Mouse (Mus musculus) lung, embryonic 15.5 days (tissue): ENCODE results near the gene Tmem179b. TPM values are rescaled to one million over a fixed set of nuclear protein-coding genes. Genes with fewer than 3 reads are reported as not detected.

Experiments used
- ATAC-seq: fragments of 200-750 bp; cut with Nextera tagmentation; 2 replicates; pipeline ENCODE4 v1.8.0; 2017; ENCODE audit warnings: moderate number of reproducible peaks, borderline replicate concordance; ENCODE audit not compliant: low FRiP score, low TSS enrichment; ENCODE audit errors: extremely low read depth
- H3K27ac ChIP-seq: fragments of 300-500 bp; sonication (generic); 2 replicates; pipeline ENCODE4 v1.5.1; 2015; ENCODE audit warnings: moderate library complexity, mild to moderate bottlenecking, inconsistent platforms
- H3K27me3 ChIP-seq: fragments of 300-500 bp; sonication (generic); 2 replicates; pipeline ENCODE4 v1.6.1; 2015; ENCODE audit warnings: inconsistent platforms
- H3K36me3 ChIP-seq: fragments of 300-500 bp; sonication (generic); 2 replicates; pipeline ENCODE4 v1.6.1; 2015; ENCODE audit warnings: inconsistent platforms
- H3K4me1 ChIP-seq: fragments of 300-500 bp; sonication (generic); 2 replicates; pipeline ENCODE4 v1.6.1; 2015; ENCODE audit warnings: inconsistent platforms
- H3K4me2 ChIP-seq: fragments of 300-500 bp; sonication (generic); 2 replicates; pipeline ENCODE4 v1.6.1; 2015; ENCODE audit warnings: inconsistent platforms, mild to moderate bottlenecking, moderate library complexity
- H3K4me3 ChIP-seq: fragments of 300-500 bp; sonication (generic); 2 replicates; pipeline ENCODE4 v1.5.1; 2015; ENCODE audit warnings: mild to moderate bottlenecking, inconsistent platforms
- H3K9ac ChIP-seq: fragments of 300-500 bp; sonication (generic); 2 replicates; pipeline ENCODE4 v1.6.1; 2015; ENCODE audit warnings: inconsistent platforms
- H3K9me3 ChIP-seq: fragments of 300-500 bp; sonication (generic); 2 replicates; pipeline ENCODE4 v1.6.1; 2016; ENCODE audit warnings: inconsistent platforms
- WGBS: fragments of 180-500 bp; shearing (Covaris S2); methylation state at CpG from one replicate; pipeline ENCODE4 v1.1.7; 2015; 5-methylcytosine and 5-hydroxymethylcytosine counted together
- polyA plus RNA-seq: library from polyadenylated mRNA; unstranded; fragments of >200 nt; fragmentation: Nextera tagmentation; extraction: Ambion mirVana; gene quantifications from 2 replicates; pipeline ENCODE4 v1.2.1, GENCODE M21; 2015

The Tmem179b gene
- polyA plus RNA-seq, 1 experiment from 2014 or later, result 81.3 TPM

DNA sequence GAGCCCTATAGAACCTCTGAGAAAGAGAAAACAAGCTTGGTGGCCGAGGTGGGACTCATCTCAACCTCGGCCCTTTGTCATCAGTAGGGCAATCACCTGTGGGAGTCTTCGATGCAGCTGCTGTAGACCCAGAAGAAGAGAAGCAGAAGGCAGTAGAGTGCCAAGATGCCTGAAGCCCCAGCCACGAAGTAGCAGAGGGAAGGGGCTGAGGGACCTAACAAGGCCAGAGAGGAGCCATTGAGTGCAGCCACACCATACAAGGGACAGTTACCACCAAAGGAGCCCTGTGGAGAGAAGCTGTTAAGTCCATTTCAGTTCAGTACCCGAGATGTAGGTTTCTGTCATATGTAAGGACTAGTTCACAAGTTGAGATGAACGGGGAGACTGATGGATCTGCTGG, 858 bp downstream of the Tmem179b start:
- 42% methylated on average over 6 of the region's 6 CpGs for WGBS
- Histone ChIP-seq H3K9me3 (no peaks in the 10 kb centered on the region), H3K4me1 (peaks cover 32% of the 10 kb centered on the region), H3K4me2 (peak overlapping the region; percentile 87), H3K27ac (peak overlapping the region; percentile 99), H3K36me3 (peaks cover 30% of the 10 kb centered on the region), H3K27me3 (no peaks in the 10 kb centered on the region), H3K9ac (peak overlapping the region; percentile 93), H3K4me3 (peak overlapping the region; percentile 67)
- no peak for ATAC-seq

DNA sequence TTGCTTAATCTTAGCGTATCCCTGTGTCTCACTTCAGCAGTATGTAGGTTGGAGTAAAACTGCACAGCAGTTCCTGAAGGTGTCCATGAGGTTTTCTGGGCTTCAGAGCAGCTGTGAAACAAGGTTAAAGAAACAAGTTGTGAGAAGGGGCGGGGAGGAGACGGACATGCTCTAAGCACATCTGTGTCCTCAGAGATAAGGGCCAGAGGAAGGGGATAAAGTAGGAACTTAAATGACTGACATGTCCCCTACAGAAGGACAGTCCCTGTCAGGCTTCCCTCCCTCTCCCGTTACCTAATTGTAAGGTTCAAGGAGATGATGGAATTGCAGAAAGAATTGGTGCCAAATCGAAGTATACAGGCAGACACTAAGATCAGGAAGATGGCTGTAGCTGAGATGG, 1.3 kb downstream of the Tmem179b start:
- Histone ChIP-seq H3K9me3 (no peaks in the 10 kb centered on the region), H3K9ac (peak overlapping the region; percentile 93), H3K4me2 (peak overlapping the region; percentile 87), H3K27ac (peak overlapping the region; percentile 99; the same call in 1 of the 2 replicates), H3K4me3 (peak overlapping the region; percentile 67), H3K4me1 (peaks cover 32% of the 10 kb centered on the region), H3K36me3 (peaks cover 32% of the 10 kb centered on the region), H3K27me3 (no peaks in the 10 kb centered on the region)
- 65% methylated on average over 5 of the region's 5 CpGs for WGBS
- no peak for ATAC-seq

GRCm38 (mm10) chr19:8770567-8771270, 3.5 kb downstream of the Tmem179b start, which contains the start of gene Tmem223:
TSS of gene Tmem223 (plus strand) at chr19:8770996.
- Histone ChIP-seq H3K9me3 (no peaks in the 10 kb centered on the region), H3K36me3 (peaks cover 52% of the 10 kb centered on the region), H3K4me3 (peak within 1 kb of the TSS; percentile 84), H3K27ac (peak within 1 kb of the TSS; percentile 89), H3K4me2 (peak within 1 kb of the TSS; percentile 59), H3K27me3 (no peaks in the 10 kb centered on the region), H3K4me1 (peaks cover 31% of the 10 kb centered on the region), H3K9ac (peak within 1 kb of the TSS; percentile 95)
- 19% methylated on average over 29 of the region's 29 CpGs for WGBS
- peak; percentile 44; the same call in 1 of the 2 replicates for ATAC-seq

GRCm38 (mm10) chr19:8765562-8765961, 8.7 kb downstream of the Tmem179b start:
- Histone ChIP-seq H3K9ac (no peak overlapping the region), H3K9me3 (no peaks in the 10 kb centered on the region), H3K4me3 (no peak overlapping the region), H3K36me3 (peaks cover 78% of the 10 kb centered on the region), H3K27ac (no peak overlapping the region), H3K4me2 (no peak overlapping the region), H3K27me3 (no peaks in the 10 kb centered on the region), H3K4me1 (peaks cover 4% of the 10 kb centered on the region; the same call in 1 of the 2 replicates)
- 96% methylated on average over 9 of the region's 9 CpGs for WGBS
- no peak for ATAC-seq

DNA sequence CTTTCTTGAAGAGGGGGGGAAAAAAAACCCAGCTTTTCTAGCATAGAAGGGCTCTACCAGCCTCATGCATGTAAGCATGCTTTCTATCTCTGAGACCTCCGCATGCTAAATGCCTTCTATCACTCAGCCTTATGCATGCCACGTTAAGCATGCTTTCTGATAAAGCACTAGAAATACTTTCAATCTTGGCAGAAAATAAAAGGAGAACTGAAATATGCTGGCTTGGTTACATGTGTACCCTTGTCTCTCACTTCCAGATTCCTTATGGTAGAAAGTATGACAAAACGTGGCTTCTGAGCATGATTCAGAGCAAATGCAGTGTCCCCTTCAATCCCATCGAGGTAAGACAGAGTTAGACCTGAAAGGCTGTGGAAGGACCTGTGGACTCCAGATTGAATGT, 11.0 kb downstream of the Tmem179b start:
- Histone ChIP-seq H3K9me3 (no peaks in the 10 kb centered on the region), H3K4me2 (no peak overlapping the region), H3K36me3 (peaks cover 59% of the 10 kb centered on the region), H3K4me3 (no peak overlapping the region), H3K27ac (no peak overlapping the region), H3K9ac (no peak overlapping the region), H3K4me1 (peaks cover 8% of the 10 kb centered on the region), H3K27me3 (no peaks in the 10 kb centered on the region)
- ATAC-seq, result no peak
- WGBS, result 89% methylated on average over 4 of the region's 4 CpGs

- H3K9me3 ChIP-seq, result no peaks in the 10 kb centered on the region
- H3K36me3 ChIP-seq, result peaks cover 34% of the 10 kb centered on the region
- H3K27me3 ChIP-seq, result no peaks in the 10 kb centered on the region
- H3K4me3 ChIP-seq, result no peak overlapping the region
- no peak overlapping the region for H3K27ac ChIP-seq
- H3K9ac ChIP-seq, result no peak overlapping the region
- WGBS, result 91% methylated on average over 2 of the region's 2 CpGs
- ATAC-seq, result no peak
- no peak overlapping the region for H3K4me2 ChIP-seq
- H3K4me1 ChIP-seq, result peaks cover 15% of the 10 kb centered on the region
These were observed 13.5 kb downstream of the Tmem179b start for GRCm38 (mm10) chr19:8760757-8761156.

GRCm38 (mm10) chr19:8758899-8759298, 15.4 kb downstream of the Tmem179b start:
- H3K4me2 ChIP-seq, result peak overlapping the region; percentile 66; the same call in 1 of the 2 replicates
- 84% methylated on average over 2 of the region's 2 CpGs for WGBS

DNA sequence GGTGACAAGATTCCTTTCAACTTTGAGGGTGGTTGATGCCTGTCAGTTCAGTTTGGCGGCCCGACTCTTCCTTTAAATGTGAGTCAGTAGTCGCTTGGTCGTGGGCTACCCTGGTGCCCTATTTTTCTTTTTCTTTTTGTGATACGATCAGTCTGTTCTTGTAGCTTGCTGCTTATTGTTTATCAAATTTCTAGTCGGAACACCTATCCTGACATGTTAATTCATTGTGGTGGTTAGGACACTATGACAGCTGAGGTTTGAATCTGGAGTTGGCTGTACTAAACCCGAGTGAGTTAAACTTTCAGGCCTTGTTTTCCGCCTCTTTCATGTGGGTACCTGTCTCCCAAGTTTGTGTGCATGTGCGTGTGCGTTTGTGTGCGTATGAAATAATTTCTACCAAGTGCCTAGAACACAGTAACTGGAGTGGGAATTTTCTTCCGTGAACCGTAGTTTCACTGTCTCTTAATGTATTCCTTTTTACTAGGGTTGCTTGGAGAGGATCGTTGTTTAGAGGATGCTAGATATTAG, 16.7 kb downstream of the Tmem179b start:
- ATAC-seq, result no peak
- H3K27me3 ChIP-seq, result no peaks in the 10 kb centered on the region
- peaks cover 20% of the 10 kb centered on the region for H3K4me1 ChIP-seq
- H3K9me3 ChIP-seq, result no peaks in the 10 kb centered on the region
- H3K27ac ChIP-seq, result peak overlapping the region; percentile 87
- H3K36me3 ChIP-seq, result peaks cover 28% of the 10 kb centered on the region
- peak overlapping the region; percentile 67 for H3K4me3 ChIP-seq
- H3K4me2 ChIP-seq, result peak overlapping the region; percentile 66
- 4% methylated on average over 14 of the region's 14 CpGs for WGBS
- H3K9ac ChIP-seq, result peak overlapping the region; percentile 83

More at GRCm38 (mm10) chr19:8758899-8759298, 15.4 kb downstream of the Tmem179b start:
- Histone ChIP-seq H3K4me3 (0 out of 2 replicates have a peak overlapping the region, but pooled peaks have one; percentile 67), H3K9me3 (no peaks in the 10 kb centered on the region), H3K27me3 (no peaks in the 10 kb centered on the region), H3K4me1 (peaks cover 20% of the 10 kb centered on the region), H3K9ac (no peak overlapping the region), H3K36me3 (peaks cover 29% of the 10 kb centered on the region), H3K27ac (no peak overlapping the region)
- ATAC-seq, result no peak

DNA sequence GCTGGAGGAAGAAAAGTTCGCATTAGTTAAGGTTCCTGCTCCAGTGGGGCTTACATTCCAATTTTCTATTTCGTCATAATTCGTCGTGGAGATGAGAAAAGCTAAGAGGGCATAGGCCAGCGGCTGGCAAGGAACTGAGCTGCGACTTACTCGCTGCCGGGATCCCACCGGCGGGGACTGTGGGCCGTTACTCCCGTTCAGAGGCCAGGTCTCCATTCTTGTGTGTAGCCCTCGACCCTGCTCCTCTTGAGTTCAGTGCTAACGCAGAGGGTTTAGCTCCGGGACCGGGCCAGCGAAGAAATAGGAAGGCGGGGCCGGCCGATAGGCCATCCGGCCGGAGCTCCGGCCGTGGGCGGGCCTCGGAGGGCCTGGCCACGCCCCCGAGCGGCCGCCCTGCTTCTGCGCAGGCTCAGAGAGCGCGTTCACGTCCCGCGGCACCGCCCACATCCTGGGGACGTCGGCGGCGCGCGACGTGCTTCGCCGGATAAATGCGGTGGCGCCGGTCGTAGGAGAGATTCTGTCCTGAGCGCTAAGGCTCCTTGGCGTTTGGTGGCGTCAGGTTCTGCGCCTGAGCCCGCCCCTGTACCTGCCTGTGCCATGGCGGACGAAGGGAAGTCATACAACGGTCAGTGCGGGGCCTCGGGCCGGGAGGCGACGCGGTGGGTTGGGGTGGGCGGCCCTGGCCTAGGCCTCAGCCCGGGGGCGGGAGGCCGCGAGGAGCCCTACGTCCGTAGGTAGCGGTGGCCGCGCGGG, 17.5 kb downstream of the Tmem179b start, which contains the start of gene Nxf1:
Nxf1 (plus strand) TSS at position 439 of the 753 bp plus-strand sequence.
- H3K4me1 ChIP-seq, result peaks cover 20% of the 10 kb centered on the region
- peaks cover 33% of the 10 kb centered on the region for H3K36me3 ChIP-seq
- peak within 1 kb of the TSS; percentile 83 for H3K9ac ChIP-seq
- H3K4me3 ChIP-seq, result peak within 1 kb of the TSS; percentile 67
- under 1% methylated on average over 74 of the region's 75 CpGs for WGBS
- H3K4me2 ChIP-seq, result peak within 1 kb of the TSS; percentile 66
- peak within 1 kb of the TSS; percentile 87 for H3K27ac ChIP-seq
- H3K9me3 ChIP-seq, result no peaks in the 10 kb centered on the region
- ATAC-seq, result peak; percentile 95
- no peaks in the 10 kb centered on the region for H3K27me3 ChIP-seq

DNA sequence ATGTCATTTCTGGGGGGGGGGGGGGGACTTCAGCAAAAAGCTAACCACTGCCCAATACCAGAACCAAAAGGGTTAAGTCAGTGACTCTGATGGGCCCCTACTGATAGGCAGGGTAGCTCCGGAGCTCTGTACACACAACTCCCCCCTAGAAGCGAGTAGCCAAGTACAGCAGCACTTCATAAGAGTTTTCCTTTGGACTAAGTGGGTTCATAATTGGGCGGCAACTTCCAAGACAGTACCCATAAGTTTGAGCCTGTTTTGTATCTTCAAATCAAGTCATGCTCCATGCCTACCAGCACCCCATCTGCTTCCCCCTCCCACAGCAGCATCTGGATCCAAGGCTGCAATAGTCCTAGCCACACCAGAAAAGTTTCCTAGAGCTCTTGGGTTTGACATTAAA, 18.6 kb downstream of the Tmem179b start:
- 51% methylated on average over 3 of the region's 3 CpGs for WGBS
- H3K9me3 ChIP-seq, result no peaks in the 10 kb centered on the region
- no peak overlapping the region for H3K9ac ChIP-seq
- H3K4me2 ChIP-seq, result peak overlapping the region; percentile 60
- no peaks in the 10 kb centered on the region for H3K27me3 ChIP-seq
- no peak overlapping the region for H3K27ac ChIP-seq
- H3K4me1 ChIP-seq, result peaks cover 20% of the 10 kb centered on the region
- no peak for ATAC-seq
- peak overlapping the region; percentile 67 for H3K4me3 ChIP-seq
- H3K36me3 ChIP-seq, result peaks cover 44% of the 10 kb centered on the region

GRCm38 (mm10) chr19:8747368-8747767, 26.9 kb downstream of the Tmem179b start:
- Histone ChIP-seq H3K4me1 (peaks cover 10% of the 10 kb centered on the region), H3K36me3 (peaks cover 96% of the 10 kb centered on the region), H3K4me3 (no peak overlapping the region), H3K27ac (no peak overlapping the region), H3K4me2 (no peak overlapping the region), H3K9ac (no peak overlapping the region), H3K9me3 (no peaks in the 10 kb centered on the region), H3K27me3 (no peaks in the 10 kb centered on the region)
- no peak for ATAC-seq
- 62% methylated on average over 2 of the region's 2 CpGs for WGBS
